Mouse (Mus musculus) ES-Bruce4 (cell line): ENCODE results near the gene Aasdh.

Source experiments
- CTCF ChIP-seq: IDR thresholded peaks from one replicate; pipeline ENCODE4 v1.8.1; 2011; ENCODE audit warnings: low read depth, low read length
- EP300 ChIP-seq: IDR thresholded peaks from 2 replicates; pipeline ENCODE4 v1.6.1; 2011; ENCODE audit warnings: low read depth, low read length; ENCODE audit not compliant: insufficient read depth
- POLR2A ChIP-seq: IDR thresholded peaks from one replicate; pipeline ENCODE4 v1.8.1; 2011; ENCODE audit warnings: low read length; ENCODE audit not compliant: insufficient read depth

GRCm38 (mm10) chr5:76910807-76911206 lies 5.5 kb upstream of the Aasdh start:
- TF ChIP-seq CTCF (no peak), EP300 (no peak), POLR2A (no peak)
